Mouse (Mus musculus): ENCODE data around the gene Fam50a.

Fam50a gene

GRCm38 (mm10) chrX:74312540-74313464, at the start of gene Fam50a:
Gene Fam50a (plus strand): TSS chrX:74313033.
- DNase-seq (ENCODE audit: low read depth in 2 of 2, low spot score in 2 of 2), result peak; percentile 77 to 82

DNA sequence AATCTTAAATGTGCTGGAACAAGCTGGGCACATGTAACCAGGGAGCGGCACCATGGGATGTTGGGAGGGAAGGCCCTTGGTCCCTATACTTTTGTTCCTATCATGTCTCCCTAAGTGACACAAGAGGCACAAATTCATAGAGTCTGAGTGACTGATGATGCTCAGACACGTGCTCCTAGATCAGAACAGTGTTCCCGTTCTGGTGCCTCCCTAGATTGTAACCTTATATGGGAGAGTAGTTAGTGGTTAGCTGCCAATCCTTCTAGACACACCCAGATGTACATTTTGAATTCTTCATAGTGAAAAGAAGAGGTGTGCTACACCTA, 43.1 kb upstream of the Fam50a start:
- DNase-seq (ENCODE audit: low read depth in 2 of 2, low spot score in 2 of 2), result no peak

GRCm38 (mm10) chrX:74270062-74270901, 42.6 kb upstream of the Fam50a start, which contains the start of gene Rpl10:
Gene Rpl10 (plus strand): TSS chrX:74270812.
- peak; percentile 89 to 91 for DNase-seq (ENCODE audit: low read depth in 2 of 2, low spot score in 2 of 2)

GRCm38 (mm10) chrX:74270902-74271551, 41.8 kb upstream of the Fam50a start:
- DNase-seq (ENCODE audit: low read depth in 2 of 2, low spot score in 2 of 2), result no peak

DNA sequence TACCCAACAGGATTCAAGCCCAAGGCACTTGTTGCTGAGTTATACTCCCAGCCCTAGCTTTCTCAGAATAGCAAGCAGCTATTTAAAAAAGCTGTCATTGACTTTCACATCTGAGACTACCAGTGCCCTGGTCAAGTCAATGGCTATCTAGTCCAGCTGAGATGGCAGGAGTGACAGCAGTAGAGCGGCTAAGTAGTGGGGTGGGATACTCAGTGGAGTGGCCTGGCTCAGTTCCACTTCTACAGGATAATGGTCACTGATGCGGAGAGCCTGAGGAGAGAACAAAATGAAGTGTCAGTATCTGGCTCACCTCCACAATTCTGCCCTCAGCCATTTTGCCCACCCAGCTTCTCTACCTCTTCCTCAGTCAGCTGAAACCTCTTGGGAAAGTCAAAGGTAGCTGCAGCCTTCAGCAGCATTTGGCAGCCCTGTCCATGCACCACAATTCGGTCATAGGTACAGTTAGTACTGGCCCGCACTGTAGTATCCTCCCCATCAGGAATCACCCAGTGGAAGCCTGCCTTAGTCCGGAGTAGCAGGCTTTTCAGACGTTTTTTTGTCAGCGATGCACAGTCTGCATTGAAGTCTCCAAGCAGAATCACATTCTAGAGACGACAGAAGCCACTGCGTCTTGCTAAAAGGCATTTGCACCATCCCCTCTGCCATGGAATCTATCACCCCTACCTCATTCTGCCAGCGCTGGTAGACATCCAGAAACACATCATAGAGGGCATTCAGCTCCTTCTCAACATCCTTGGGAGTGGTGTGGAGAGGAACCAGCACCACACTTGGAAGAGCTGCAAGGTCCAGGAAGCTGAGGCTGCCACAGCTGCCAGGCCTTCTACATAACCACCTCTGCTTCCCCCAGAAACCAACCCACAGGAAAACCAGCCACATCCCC, 39.2 kb upstream of the Fam50a start:
- DNase-seq (ENCODE audit: low read depth in 2 of 2, low spot score in 2 of 2), result no peak

DNA sequence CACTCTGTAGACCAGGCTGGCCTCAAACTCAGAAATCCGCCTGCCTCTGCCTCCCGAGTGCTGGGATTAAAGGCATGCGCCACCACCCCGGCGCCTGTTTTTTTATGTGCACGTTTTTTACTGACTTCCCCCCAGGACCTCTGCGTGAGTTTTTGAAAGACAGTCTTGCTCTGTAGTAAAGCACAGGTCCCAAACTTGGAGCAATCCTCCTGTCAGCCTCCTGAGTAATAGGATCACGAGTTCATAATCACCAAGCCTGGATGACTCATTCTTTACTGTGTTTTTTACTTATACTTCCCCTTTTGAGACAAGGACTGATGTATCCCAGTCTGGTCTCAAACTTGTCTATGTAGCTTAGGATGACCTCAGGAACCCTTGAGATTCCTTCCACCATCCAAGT, 34.9 kb upstream of the Fam50a start:
- no peak for DNase-seq (ENCODE audit: low read depth in 2 of 2, low spot score in 2 of 2)

- DNase-seq (ENCODE audit: low read depth in 2 of 2, low spot score in 2 of 2), result no peak
Measured at GRCm38 (mm10) chrX:74281041-74281731, 31.6 kb upstream of the Fam50a start.

DNA sequence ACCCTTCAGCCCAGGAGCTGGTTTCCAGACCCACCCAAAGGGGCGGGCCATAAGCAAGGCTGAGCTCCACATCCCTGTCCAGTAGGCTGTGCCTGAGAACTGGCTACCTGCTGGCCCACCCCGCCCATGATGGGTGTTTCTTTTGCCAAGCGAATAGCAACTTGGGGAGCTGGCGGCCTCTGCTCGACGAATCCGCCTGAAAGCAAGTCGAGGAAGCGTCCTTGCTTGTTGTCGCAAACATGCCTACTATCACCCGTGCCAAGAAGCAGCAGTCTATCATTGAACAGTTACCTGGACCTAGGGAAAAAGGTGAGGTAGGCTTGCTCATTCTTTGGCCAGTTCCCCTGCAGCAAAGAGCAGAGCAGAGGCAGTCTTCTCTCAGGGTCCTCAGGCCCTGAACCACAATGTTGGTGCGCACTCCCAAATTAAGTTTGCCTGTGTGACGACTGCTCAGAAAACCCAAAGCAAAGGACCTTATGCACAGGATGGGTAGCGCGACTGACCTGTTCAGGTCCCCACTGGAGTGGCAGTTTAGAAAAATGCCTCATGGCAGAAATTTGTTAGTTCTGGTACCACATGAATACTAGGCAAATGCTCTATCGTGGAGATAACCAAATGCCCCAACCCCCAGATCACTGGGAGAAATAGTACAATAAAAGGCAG, 31.0 kb upstream of the Fam50a start, which contains the start of the genes Taz and Dnase1l1:
Gene Taz, plus strand, starts transcription at position 181 of the 663 bp plus-strand sequence.
Gene Dnase1l1, minus strand, starts transcription at position 606 of the 663 bp plus-strand sequence.
- DNase-seq (ENCODE audit: low read depth in 2 of 2, low spot score in 2 of 2), result peak; percentile 32 to 37

- DNase-seq (ENCODE audit: low read depth in 2 of 2, low spot score in 2 of 2), result peak; percentile 73 to 84
Measured at GRCm38 (mm10) chrX:74282395-74283091, 30.3 kb upstream of the Fam50a start.

- DNase-seq (ENCODE audit: low read depth in 2 of 2, low spot score in 2 of 2), result no peak
Measured at GRCm38 (mm10) chrX:74283092-74283437, 29.8 kb upstream of the Fam50a start.

DNA sequence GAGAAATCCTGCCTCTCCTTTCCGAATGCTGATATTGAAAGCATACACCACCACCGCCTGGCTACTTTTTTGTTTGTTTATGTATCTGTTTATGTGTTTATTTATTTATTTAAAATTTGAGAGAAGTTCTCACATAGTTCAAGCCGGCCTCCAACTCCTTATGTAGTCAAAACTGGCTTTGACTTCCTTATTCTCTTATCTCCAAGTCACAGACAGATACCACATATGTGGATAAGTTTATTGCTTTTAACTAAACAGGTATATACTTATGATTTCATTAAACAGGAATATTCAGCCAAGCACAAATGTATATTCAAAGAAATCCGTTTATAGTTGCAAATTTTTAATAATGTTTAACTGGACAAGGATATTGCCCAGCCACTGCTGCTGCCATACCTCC, 19.4 kb upstream of the Fam50a start:
- DNase-seq (ENCODE audit: low read depth in 2 of 2, low spot score in 2 of 2), result no peak

DNA sequence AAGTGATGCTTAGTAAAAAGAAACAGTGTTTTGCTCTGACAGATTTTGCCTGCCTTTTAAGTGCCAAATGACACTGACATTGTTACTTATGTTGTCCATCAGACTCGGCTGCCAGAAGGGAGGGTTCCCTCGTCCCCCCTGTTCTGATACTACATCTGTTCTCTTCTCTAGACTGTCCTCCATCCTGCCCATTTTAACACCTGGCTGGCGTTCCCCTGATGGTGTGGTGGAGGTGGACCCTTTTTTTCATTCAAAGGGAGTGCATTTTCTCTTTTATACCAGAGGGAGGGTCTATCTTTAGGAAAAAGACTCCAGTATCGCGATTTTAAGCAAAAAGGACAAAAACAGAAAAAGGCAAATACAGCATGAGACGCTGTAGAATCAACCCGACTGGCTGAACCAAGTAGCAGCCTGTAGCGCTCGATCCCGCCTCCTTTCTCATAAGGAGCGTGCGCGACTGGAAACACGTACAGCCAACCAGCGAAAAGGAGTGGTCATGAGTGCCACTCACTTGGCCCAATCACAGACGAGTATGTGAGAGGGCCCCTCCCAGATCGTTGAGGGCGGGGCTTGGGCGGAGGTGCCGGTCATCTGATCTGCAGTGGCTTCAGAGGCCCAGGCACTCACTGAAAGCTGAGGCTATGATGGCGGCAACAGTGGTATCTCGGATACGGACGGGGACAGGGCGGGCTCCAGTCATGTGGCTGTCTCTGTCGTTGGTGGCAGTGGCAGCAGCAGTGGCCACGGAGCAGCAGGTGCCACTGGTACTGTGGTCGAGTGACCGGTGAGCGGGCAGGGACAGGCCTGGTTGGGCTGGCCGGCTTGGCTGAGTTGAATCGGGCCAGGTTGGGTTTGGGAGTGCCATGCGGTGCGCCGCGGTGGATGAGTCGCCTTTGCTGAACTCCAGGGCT, 16.0 kb upstream of the Fam50a start, which contains the start of gene Atp6ap1:
Gene Atp6ap1, plus strand, starts transcription at position 560 of the 911 bp plus-strand sequence.
- peak; percentile 82 to 84 for DNase-seq (ENCODE audit: low read depth in 2 of 2, low spot score in 2 of 2)

DNA sequence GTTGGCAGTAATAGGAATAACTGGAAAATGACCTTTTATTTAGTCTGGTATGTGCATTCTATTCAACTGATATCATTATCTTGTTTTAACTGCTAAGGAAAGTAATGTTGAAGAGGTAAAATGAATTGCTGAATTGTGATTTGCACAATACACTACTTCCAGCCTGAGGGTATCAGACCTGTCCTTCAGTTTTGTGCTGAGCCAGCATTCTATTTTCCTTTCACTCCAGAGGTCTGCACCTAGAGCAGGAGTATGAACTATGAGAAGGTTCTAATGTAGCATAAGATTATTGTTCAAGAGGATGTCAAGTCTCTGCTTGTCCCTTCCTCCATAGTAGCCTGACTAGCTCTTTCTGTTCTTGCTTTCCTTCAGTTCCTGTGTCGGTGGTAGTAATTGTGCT, 14.5 kb upstream of the Fam50a start:
- DNase-seq (ENCODE audit: low read depth in 2 of 2, low spot score in 2 of 2), result no peak

DNA sequence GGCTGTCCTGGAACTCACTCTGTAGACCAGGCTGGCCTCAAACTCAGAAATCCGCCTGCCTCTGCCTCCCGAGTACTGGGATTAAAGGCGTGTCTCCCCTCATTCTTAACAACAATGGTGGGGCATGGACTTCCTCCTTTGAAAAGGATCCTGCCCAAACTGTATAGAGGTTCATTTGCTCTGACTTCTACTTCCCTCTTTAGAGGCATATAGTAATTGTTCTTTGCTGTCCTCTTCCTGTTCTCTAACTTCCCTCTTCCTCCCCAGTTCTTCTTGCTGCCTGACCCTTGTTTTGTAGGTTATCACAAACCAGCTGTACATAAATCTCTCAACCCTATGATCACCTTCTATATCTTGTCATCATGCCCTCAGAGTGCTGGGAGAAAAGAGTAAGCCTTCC, 13.1 kb upstream of the Fam50a start:
- DNase-seq (ENCODE audit: low read depth in 2 of 2, low spot score in 2 of 2), result no peak

- peak; percentile 69 to 74 for DNase-seq (ENCODE audit: low read depth in 2 of 2, low spot score in 2 of 2)
Measured at GRCm38 (mm10) chrX:74304867-74305700, 7.7 kb upstream of the Fam50a start, which contains the start of gene Gdi1. Gene Gdi1 (plus strand): TSS chrX:74304998.

DNA sequence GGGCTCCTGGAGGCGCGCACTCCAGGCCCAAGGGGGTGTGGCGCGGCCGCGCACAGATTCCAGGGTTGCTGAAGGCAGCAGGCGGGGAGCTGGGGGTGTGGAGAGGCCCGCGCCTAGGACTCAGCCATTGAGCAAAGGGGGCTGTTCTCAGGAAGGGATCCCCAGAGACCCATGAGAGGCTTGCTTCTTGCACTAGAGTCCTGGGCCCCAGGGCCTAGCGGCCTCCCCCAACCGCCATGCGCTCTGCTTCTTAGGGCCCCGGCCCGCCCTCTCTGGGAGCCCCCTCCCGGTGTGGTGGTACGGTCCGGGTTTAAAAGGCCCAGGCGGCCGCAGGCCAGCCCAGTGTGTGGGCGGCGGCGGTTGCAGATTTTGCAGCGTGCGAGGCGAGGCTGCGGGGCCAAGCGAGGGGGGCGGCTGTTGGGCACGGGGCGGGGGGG, 15.9 kb downstream of the Fam50a start, which contains the start of gene Plxna3:
Gene Plxna3, plus strand, starts transcription at position 342 of the 437 bp plus-strand sequence.
- peak; percentile 38 to 53 for DNase-seq (ENCODE audit: low read depth in 2 of 2, low spot score in 2 of 2)

All from CD8-positive naive resting alpha-beta T cell, adult 2 months (primary cell).